Mouse (Mus musculus) liver, embryonic 14.5 days (tissue): ENCODE measurements at regions not wholly inside any gene's neighbourhood (a gene's known extent, or its start where the extent isn't known, plus 50 kb on each side); places are given as distances from the start of the nearest gene placed in this dataset.

Experiments
- ATAC-seq: fragments of 200-750 bp; cut with Nextera tagmentation; 2 replicates; pipeline ENCODE4 v1.8.0; 2017; ENCODE audit warnings: moderate number of reproducible peaks, mild to moderate bottlenecking, moderate library complexity; ENCODE audit not compliant: insufficient read depth
- DNase-seq, 3 experiments: peaks; one replicate each; pipeline ENCODE4 v3.0.0-alpha.2; 2012 to 2013; ENCODE audit warnings: low read depth in 3 of 3, low spot score in 3 of 3
- H3K27ac ChIP-seq: fragments of 300-500 bp; sonication (generic); 2 replicates; pipeline ENCODE4 v1.5.1; 2014; ENCODE audit warnings: moderate library complexity, mild to moderate bottlenecking, control low read depth, inconsistent platforms
- H3K27me3 ChIP-seq: fragments of 300-500 bp; sonication (generic); 2 replicates; pipeline ENCODE4 v1.6.1; 2014; ENCODE audit warnings: mild to moderate bottlenecking, low read length, moderate library complexity; ENCODE audit not compliant: control insufficient read depth, insufficient read depth
- H3K36me3 ChIP-seq: fragments of 300-500 bp; sonication (generic); replicated peaks from 2 replicates; pipeline ENCODE4 v1.6.1; 2014; ENCODE audit warnings: low read depth; ENCODE audit not compliant: control insufficient read depth, insufficient read depth
- H3K4me1 ChIP-seq, 2 experiments: fragments of 200-500 bp in 1 of 2; fragments of 300-500 bp in 1 of 2; sonication (generic) in 1 of 2; replicated peaks; 2 replicates each; pipeline ENCODE4 v1.6.1; 2012 to 2014; ENCODE audit warnings: antibody characterized with exemption in 1 of 2, inconsistent platforms in 1 of 2, low read length in 1 of 2; ENCODE audit not compliant: control insufficient read depth in 2 of 2, insufficient read depth in 2 of 2
- H3K4me2 ChIP-seq: fragments of 300-500 bp; sonication (generic); 2 replicates; pipeline ENCODE4 v1.6.1; 2014; ENCODE audit warnings: low read depth, mild to moderate bottlenecking, control low read depth, moderate library complexity
- H3K4me3 ChIP-seq, 2 experiments: fragments of 200-500 bp in 1 of 2; fragments of 300-500 bp in 1 of 2; sonication (generic) in 1 of 2; 2 replicates each; pipeline ENCODE4 v1.5.1; 2012 to 2014; ENCODE audit warnings: low read depth in 2 of 2, low read length in 2 of 2, mild to moderate bottlenecking in 2 of 2, control low read depth in 1 of 2, inconsistent platforms in 1 of 2, moderate library complexity in 1 of 2; ENCODE audit not compliant: insufficient read depth in 1 of 2
- H3K9ac ChIP-seq: fragments of 300-500 bp; sonication (generic); replicated peaks from 2 replicates; pipeline ENCODE4 v1.6.1; 2014; ENCODE audit warnings: mild to moderate bottlenecking, control low read depth, moderate library complexity
- H3K9me3 ChIP-seq: fragments of 300-500 bp; sonication (generic); 2 replicates; pipeline ENCODE4 v1.6.1; 2016; ENCODE audit warnings: low read length, mixed read lengths; ENCODE audit not compliant: control insufficient read depth
- CTCF ChIP-seq: IDR thresholded peaks from 2 replicates; pipeline ENCODE4 v1.5.1; 2016; ENCODE audit warnings: antibody characterized with exemption, low read depth, control low read depth
- EP300 ChIP-seq: IDR thresholded peaks from 2 replicates; pipeline ENCODE4 v1.6.1; 2016; ENCODE audit warnings: antibody characterized with exemption, low read depth
- WGBS: fragments of 180-500 bp; shearing (Covaris S2); extraction: QIAGEN DNeasy Blood & Tissue Kit; methylation state at CpG from one replicate; pipeline ENCODE4 v1.1.7; 2014; ENCODE audit not compliant: insufficient replicate concordance; 5-methylcytosine and 5-hydroxymethylcytosine counted together

- no peak for DNase-seq
- Histone ChIP-seq H3K4me2 (no peak overlapping the region), H3K27ac (no peak overlapping the region), H3K36me3 (no peaks in the 10 kb centered on the region), H3K27me3 (no peaks in the 10 kb centered on the region), H3K4me3 (no peak overlapping the region), H3K4me1 (no peaks in the 10 kb centered on the region), H3K9ac (no peak overlapping the region), H3K9me3 (no peaks in the 10 kb centered on the region)
- 58% methylated on average over 5 of the region's 5 CpGs for WGBS
- TF ChIP-seq CTCF, result no peak
- no peak for TF ChIP-seq EP300
- no peak for ATAC-seq
Measured at GRCm38 (mm10) chr6:109419505-109420239, 591.2 kb downstream of the Edem1 start.

- no peaks in the 10 kb centered on the region for H3K27me3 ChIP-seq
- TF ChIP-seq CTCF (no peak), EP300 (no peak)
- DNase-seq, result no peak
Measured at GRCm38 (mm10) chr6:109433596-109433995, 605.2 kb downstream of the Edem1 start.

More at GRCm38 (mm10) chr6:109433596-109433995, 605.2 kb downstream of the Edem1 start:
- no peak for ATAC-seq
- 54% methylated on average over 2 of the region's 2 CpGs for WGBS
- no peak overlapping the region for H3K9ac ChIP-seq
- no peak overlapping the region for H3K27ac ChIP-seq
- no peaks in the 10 kb centered on the region for H3K36me3 ChIP-seq
- H3K4me3 ChIP-seq, result no peak overlapping the region
- H3K4me2 ChIP-seq, result no peak overlapping the region
- H3K4me1 ChIP-seq, result no peaks in the 10 kb centered on the region
- no peaks in the 10 kb centered on the region for H3K9me3 ChIP-seq
